17 mouse cellular contexts compared by ENCODE assay signal in genomic region chr12:57307748-57308147, GRCm38 (mm10).
DNase-seq lines count a peak whose midpoint lies in the region; TF ChIP-seq lines count a peak whose summit lies in the region.
"Had no signal": no experiment of that assay in that cellular context is flagged by ENCODE, and none has a peak within 500 bp of the region (broad histone marks: within the 10 kb centered on the region; RNA-seq: fewer than 3 reads in every experiment).

No protein-coding gene starts in this region.

- no peak for TF ChIP-seq POLR2A in MEL (IDR thresholded peaks at IDR 0.05; ENCODE audit: control insufficient read depth in 1 of 2, insufficient read depth in 1 of 2, low read depth in 1 of 2, low read length in 2 of 2, poor library complexity in 1 of 2)
- no peak for TF ChIP-seq POLR2A in thymus, adult 2 months (IDR thresholded peaks at IDR 0.05; ENCODE audit: control insufficient read depth, extremely low read depth, insufficient read depth, low read length, poor library complexity)

- WGBS in thymus, adult 2 months = 96% methylated on average over 1 of the region's 1 CpGs

- peak; percentile 52 for DNase-seq in MEL (ENCODE audit: low read depth, low spot score)
- no peak for DNase-seq in thymus, adult 2 months
- DNase-seq: adrenal gland, adult 2 months; adrenal gland, adult 8-10 months; adrenal gland, postnatal 10 days; adrenal gland, postnatal 14 days; adrenal gland, postnatal 25 days; adrenal gland, postnatal 36 days; B cell, adult 2 months; cerebellum, adult 11 months; cerebellum, adult 11-12 months; cerebellum, adult 18-20 months; cerebellum, adult 2 months; cerebellum, adult 8-10 months had no signal

- H3K4me3 ChIP-seq in MEL (ENCODE audit: control insufficient read depth in 1 of 2, insufficient read depth in 1 of 2, low read depth in 2 of 2, low read length in 2 of 2) = no peak overlapping the region
- H3K4me3 ChIP-seq in thymus, adult 2 months (ENCODE audit: control insufficient read depth, insufficient read depth, low read length) = no peak overlapping the region

- H3K27ac ChIP-seq in MEL (ENCODE audit: control insufficient read depth, low read depth, low read length) = no peak overlapping the region
- H3K27ac ChIP-seq in thymus, adult 2 months (ENCODE audit: control insufficient read depth, insufficient read depth, low read length) = no peak overlapping the region

- peaks cover 0 to 3% of the 10 kb centered on the region in 2 experiments; a peak in 2 of 4 replicates for H3K36me3 ChIP-seq in MEL (ENCODE audit: control insufficient read depth in 1 of 2, insufficient read depth in 2 of 2, low read length in 2 of 2)
- no peaks in the 10 kb centered on the region for H3K36me3 ChIP-seq in thymus, adult 2 months (ENCODE audit: control insufficient read depth, insufficient read depth, low read length)

- TF ChIP-seq RAD21 in MEL (IDR thresholded peaks at IDR 0.05; ENCODE audit: low read depth, low read length) = no peak

- TF ChIP-seq EP300 in MEL (IDR thresholded peaks at IDR 0.05; ENCODE audit: low read depth in 1 of 2, low read length in 2 of 2) = peak; percentile 74 to 84

- no peak for TF ChIP-seq CTCF in MEL (IDR thresholded peaks at IDR 0.05 in 2 of 3, conservative IDR thresholded peaks at IDR 0.05 in 1 of 3; ENCODE audit: control insufficient read depth in 1 of 3, insufficient read depth in 1 of 3, low read depth in 2 of 3, low read length in 3 of 3, poor library complexity in 1 of 3, severe bottlenecking in 1 of 3)
- TF ChIP-seq CTCF in thymus, adult 2 months (IDR thresholded peaks at IDR 0.05; ENCODE audit: borderline replicate concordance, control insufficient read depth, extremely low read depth, insufficient read depth, low read length, poor library complexity) = no peak

- no peaks in the 10 kb centered on the region for H3K9me3 ChIP-seq in MEL (replicated peaks; ENCODE audit: insufficient read depth, low read length)
- H3K9me3 ChIP-seq: G1E had no signal

- no peaks in the 10 kb centered on the region for H3K79me2 ChIP-seq in MEL (ENCODE audit: control insufficient read depth, insufficient read depth, low read length, poor library complexity)

- no peaks in the 10 kb centered on the region; a peak in 1 of 4 replicates for H3K4me1 ChIP-seq in MEL (ENCODE audit: control insufficient read depth in 1 of 2, insufficient read depth in 2 of 2, low read length in 2 of 2)
- no peaks in the 10 kb centered on the region for H3K4me1 ChIP-seq in thymus, adult 2 months (replicated peaks; ENCODE audit: control insufficient read depth, insufficient read depth, low read length)

- no peaks in the 10 kb centered on the region for H3K27me3 ChIP-seq in MEL (ENCODE audit: control insufficient read depth in 1 of 2, insufficient read depth in 2 of 2, low read length in 2 of 2)
- no peaks in the 10 kb centered on the region for H3K27me3 ChIP-seq in thymus, adult 2 months (ENCODE audit: control insufficient read depth, insufficient read depth, low read length)
- H3K27me3 ChIP-seq: CH12.LX, Patski had no signal

- H3K9ac ChIP-seq in MEL (ENCODE audit: control insufficient read depth, low read depth, low read length, poor library complexity, severe bottlenecking) = no peak overlapping the region

TF ChIP-seq in MEL, 35 proteins besides CTCF, POLR2A, EP300 and RAD21:
- no peak for TF ChIP-seq ZMIZ1 (IDR thresholded peaks at IDR 0.05; ENCODE audit: low read depth, low read length)
- TF ChIP-seq TCF12 (IDR thresholded peaks at IDR 0.05; ENCODE audit: low read depth, low read length) = peak; percentile 66; the same call in 1 of the 2 replicates
- peak; percentile 59; the same call in 1 of the 2 replicates for TF ChIP-seq MYB (IDR thresholded peaks at IDR 0.05; ENCODE audit: low read depth, low read length)
- TF ChIP-seq GATA1 (IDR thresholded peaks at IDR 0.05; ENCODE audit: low read depth, low read length) = peak; percentile 54
- no peak for TF ChIP-seq SMC3 (IDR thresholded peaks at IDR 0.05; ENCODE audit: low read depth, low read length)
TF ChIP-seq in MEL: peak in this region for 3.
